Mouse (Mus musculus): Measurements from ENCODE around the gene Zfp553. TPM values are rescaled to one million over a fixed set of nuclear protein-coding genes. Genes with fewer than 3 reads are reported as not detected.

The Zfp553 gene
- polyA plus RNA-seq (2021; fragmentation: Nextera tagmentation): 12.5 and 13.0 TPM in 2 replicates
- long read RNA-seq, experiment 1, transcript Zfp553-201 (2 exons, 3,043 nt): minor isoform, 28 of 125 reads
- long read RNA-seq, experiment 1, transcript Zfp553-202 (2 exons, 3,342 nt): major isoform, 88 of 125 reads
- long read RNA-seq, experiment 1, partial matches to known transcripts: 8 of 125 reads
- long read RNA-seq, experiment 1, other reads (novel, unspliced or antisense): 1 of 125 reads
- long read RNA-seq, experiment 2, transcript Zfp553-202 (2 exons, 3,342 nt): major isoform, 20 of 33 reads
- long read RNA-seq, experiment 2, transcript Zfp553-201 (2 exons, 3,043 nt): minor isoform, 6 of 33 reads
- long read RNA-seq, experiment 2, partial matches to known transcripts: 6 of 33 reads
- long read RNA-seq, experiment 2, other reads (novel, unspliced or antisense): 0 of 33 reads

DNA sequence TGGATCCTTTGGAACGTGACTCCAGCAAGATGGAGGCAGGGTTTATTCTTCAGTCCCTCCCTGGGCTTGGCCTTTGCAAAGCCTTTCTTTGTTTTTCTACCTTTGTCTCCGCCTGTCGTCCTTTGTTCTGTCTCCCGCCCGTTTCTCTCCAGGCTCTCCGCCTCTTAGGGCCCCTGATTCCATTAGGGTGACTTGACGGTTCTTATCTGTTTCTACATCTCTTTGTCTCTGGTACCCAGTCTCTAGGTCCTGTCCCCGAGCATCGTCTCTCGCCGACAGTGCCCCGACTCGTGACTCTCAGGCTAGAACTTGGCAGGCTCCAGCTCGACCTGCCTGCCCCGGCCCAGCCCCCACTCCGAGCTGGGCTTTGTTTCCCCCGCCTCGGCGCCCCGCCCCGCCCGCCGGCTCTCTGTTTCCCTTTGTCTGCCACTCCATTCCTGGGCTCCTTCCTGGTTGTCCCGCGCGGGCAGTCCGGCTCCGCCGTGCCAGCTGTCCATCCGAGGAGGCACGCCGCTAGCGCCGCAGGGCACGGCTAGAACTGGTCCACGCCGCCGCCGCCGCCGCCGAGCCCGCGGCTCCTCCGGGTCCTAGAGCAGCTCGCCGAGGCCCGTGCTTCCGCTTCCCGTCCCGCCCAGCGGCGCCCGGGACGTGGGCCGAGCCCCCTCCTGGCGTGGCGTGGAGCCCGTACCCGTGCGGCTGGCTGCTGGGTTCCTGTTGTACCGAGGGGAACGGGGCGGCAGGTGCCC lies at the start of gene Zfp553, which contains the start of gene Sept1:
TSS of gene Zfp553 (plus strand) at position 440 of the 746 bp plus-strand sequence.
TSS of gene Sept1 (minus strand) at position 509 of the 746 bp plus-strand sequence.

DNA sequence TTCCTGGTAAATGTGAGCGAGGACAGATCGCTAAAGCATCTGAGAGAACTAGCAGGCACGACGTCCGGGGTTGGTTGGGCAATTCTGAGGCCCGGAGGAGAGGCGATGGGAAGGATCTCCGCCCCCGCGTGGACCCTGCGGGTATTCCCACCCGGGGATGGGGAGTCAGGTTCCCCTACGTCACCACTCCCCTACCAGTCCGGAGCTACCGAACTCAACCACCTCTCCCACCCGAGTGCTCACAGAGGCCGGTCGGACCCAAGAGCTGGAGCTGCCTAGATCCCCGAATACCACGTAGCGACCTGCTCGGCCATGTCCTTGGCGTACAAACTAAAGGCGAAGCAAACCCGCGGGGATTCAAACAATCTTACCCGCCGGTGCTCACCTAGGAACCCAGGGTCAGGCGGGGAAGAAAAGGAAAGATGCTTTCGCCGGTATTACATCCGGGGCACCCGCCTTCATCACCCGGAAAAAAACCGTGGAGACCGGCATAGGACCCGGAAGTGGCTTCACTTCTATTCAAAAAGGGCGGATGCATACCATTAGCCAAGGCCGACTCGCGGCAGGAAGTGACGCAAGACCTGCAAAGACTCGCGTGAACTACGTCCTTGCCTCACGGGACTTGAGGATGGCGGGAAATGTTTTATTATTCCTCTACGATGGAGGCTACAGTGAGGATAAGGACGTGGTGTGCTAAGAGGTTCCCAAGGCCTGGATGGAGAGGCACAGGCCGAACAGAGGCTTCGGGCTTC lies 37.1 kb upstream of the Zfp553 start, which contains the start of gene Cd2bp2:
TSS of gene Cd2bp2 (minus strand) at position 507 of the 752 bp plus-strand sequence.

DNA sequence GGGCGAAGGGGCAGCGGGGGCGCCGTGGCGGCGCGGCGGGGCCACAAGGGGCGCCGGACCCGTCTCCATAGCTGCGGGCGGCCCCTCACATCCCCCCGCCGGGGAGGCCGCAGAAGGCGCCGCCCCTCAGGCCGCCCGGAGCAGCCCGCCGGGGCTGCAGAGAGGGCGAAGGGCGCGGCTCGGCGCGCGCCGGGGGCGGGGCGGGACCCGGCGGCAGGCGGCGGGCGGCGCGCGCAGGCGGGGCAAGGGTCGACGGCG lies 24.6 kb upstream of the Zfp553 start, which contains the start of gene Tbc1d10b:
TSS of gene Tbc1d10b (minus strand) at position 174 of the 258 bp plus-strand sequence.

DNA sequence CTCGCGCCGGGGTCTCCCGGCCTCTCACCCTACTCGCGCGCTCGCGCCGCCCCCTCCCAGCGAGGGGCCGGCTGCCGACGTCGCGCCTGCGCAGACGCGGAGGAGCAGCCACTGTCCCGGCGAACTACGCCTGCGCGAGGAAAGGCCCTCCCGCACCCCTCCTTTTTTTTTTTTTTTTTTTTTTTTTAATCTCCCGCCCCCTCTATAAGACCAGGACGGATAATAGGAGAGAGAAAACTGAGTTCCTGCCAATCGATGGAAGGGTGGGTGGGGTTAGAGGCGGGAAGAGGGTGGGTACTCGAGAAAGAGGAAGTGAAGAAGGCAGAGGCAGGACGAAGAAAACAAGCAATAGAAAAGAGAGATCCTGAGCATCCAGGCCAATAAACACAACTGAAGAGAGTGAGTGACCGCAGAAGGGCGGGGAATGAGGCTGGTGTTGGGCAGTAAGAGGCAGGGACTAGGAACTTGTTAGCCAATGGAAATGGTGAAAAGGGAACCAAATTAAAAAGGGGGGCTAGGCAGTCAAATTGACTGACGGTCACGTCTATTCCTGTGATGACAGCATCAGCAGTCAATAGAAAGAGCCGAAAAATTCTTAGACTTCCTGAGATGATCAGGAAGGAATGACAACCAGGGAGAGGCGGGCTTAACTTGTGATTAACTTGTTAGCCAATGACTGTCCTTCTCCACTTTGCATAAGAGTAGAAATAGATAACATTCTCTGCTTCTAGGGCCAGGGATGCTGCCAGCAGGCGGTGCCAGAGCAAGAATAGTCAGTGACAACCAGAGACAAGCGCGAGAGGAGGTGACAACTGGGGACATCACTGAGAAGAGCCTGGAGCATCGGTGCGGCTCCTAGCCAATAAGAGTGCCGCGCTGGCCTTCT lies 24.1 kb upstream of the Zfp553 start, which contains the start of gene Mylpf:
TSS of gene Mylpf (plus strand) at position 338 of the 886 bp plus-strand sequence.

DNA sequence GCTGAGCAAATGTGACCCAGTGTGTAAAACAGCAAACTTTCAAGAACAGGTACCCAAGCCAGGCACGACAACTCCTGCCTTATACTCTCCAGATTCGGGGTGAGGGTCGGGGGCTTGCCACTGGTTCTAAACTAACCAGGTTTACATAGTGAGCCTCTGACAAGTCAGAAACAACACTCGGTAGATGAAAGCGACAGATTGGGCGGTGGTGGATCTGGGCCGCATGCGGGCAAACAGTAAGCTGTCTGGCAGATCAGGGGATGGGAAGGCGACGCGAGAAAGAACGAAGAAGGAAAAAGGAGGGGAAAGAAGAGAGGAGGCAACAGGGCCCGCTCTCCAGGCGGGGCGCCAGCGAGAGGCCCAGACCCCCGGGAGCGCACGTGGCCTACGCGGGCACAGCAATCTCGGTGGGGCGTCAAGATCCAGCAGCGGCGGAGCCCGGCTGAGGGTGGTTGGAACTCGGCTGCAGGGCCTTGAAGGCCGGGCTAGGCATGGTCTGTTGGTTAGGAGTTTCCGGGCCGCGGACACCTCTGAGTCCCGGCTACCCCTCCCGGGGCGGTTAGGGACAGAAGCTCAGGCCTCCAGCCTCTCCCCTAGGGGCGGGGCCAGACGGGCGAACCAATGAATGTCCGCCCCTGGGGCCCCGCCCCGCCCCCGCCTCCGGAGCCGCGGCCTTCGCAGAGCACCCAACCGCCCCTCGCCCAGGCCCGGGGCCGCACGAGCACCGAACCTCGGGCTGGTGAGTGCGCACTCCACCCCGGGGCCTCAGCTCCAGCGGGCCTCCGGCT lies 11.2 kb downstream of the Zfp553 start, which contains the start of gene Zfp771:
TSS of gene Zfp771 (plus strand) at position 405 of the 788 bp plus-strand sequence.

DNA sequence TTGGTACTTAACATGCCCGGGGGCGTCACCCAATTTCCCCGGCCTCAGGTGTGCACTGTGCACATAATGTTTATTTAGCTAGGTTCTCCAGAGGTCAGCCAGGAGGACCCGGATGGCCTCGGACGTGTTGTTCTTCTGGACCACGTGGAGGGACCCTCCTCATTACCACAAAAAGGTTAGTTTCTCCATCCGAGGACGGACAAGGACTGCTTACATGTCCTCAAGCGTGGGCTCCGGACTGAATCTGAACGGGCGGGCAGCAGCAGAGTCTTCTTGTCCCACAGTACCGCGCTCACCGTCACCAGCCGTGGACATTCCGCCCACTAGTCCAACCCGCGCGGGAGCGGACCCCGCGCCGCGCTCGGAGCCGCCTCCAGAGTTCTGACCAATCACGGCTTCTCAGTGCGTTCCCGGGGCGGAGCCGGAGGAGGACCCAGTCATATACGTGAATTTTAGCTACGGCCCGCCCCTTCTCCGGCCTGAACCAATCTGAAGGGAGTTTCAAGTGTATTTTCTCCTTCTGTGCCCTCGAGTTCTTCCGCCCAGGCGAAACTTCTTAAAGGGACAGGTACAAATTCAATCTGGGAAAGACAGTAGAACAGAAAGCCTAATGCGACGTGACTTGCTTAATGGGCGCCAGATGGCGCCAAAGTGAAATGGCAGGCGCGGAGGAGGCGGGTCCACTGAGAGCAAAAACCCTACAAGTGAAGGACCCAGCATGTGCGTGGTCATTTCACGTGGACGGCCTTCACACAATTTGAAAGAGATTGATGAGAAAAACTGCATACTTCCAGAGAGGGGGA lies 27.6 kb downstream of the Zfp553 start, which contains the start of gene Dctpp1:
TSS of gene Dctpp1 (minus strand) at position 401 of the 803 bp plus-strand sequence.

DNA sequence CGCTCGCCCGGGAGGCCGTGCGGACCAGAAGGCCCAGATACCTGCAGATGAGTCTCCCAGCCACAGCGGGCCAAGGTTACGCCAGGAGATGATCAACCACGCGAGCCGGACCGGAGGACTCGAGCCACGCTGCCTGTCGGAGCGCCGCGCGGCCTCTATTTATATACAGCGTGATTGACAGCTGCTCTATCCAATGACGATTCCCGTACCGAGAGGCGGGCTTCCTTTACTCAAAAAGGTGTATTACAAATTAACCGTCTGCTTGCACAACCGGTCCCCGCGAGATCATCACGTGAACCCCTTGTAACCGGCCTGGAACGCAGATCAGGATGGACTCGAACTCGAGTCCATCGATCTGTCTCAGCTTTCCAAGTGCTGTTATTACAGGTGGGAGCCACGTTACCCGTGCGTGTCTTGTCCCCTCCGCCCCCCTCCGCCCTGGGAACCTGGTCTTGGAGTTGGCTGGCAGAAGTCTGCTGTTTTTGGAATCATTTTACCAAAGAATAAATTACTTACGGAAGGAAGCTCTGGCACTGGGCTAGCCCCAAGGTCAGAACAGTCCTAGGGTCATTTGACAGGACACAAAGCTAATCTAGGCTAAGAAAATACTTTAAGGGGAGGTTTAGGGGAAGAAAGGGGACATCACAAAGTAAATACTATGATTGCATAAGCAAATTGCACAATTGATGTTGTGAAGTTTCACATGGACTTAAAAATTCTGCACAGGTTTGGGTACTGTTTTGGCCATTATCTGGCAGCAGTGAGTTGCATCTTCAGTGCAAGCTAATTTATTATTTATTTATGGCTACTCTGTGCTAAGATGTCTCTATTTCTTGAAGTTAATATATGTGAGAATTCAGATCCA lies 41.3 kb downstream of the Zfp553 start, which contains the start of gene Sephs2:
TSS of gene Sephs2 (minus strand) at position 131 of the 865 bp plus-strand sequence.

Other genes with a start within 250 kb of the Zfp553 start
- 3.3 and 3.4 TPM in 2 replicates for gene Mvp, start 218.4 kb upstream of the Zfp553 start, polyA plus RNA-seq (2021; fragmentation: Nextera tagmentation)
- gene Pagr1b, start 216.6 kb upstream of the Zfp553 start, polyA plus RNA-seq (2021; fragmentation: Nextera tagmentation): 0.64 TPM in 1 of 2 replicates, not detected in the other
- 3.0 and 33.4 TPM in 2 replicates for gene Pagr1a, start 215.7 kb upstream of the Zfp553 start, polyA plus RNA-seq (2021; fragmentation: Nextera tagmentation)
- gene Gm42742, start 212.0 kb upstream of the Zfp553 start, polyA plus RNA-seq (2021; fragmentation: Nextera tagmentation): 19.0 and 44.2 TPM in 2 replicates
- gene Prrt2, start 211.8 kb upstream of the Zfp553 start, polyA plus RNA-seq (2021; fragmentation: Nextera tagmentation): 86.8 and 193 TPM in 2 replicates
- gene Maz, start 206.0 kb upstream of the Zfp553 start, polyA plus RNA-seq (2021; fragmentation: Nextera tagmentation): 6.6 and 36.1 TPM in 2 replicates
- 18.0 and 24.4 TPM in 2 replicates for gene Kif22, start 190.6 kb upstream of the Zfp553 start, polyA plus RNA-seq (2021; fragmentation: Nextera tagmentation)
- not detected in 2 replicates for gene Zg16, start 145.7 kb upstream of the Zfp553 start, polyA plus RNA-seq (2021; fragmentation: Nextera tagmentation)
- gene AI467606, start 141.7 kb upstream of the Zfp553 start, polyA plus RNA-seq (2021; fragmentation: Nextera tagmentation): 1.2 and 2.1 TPM in 2 replicates
- gene Qprt, start 110.8 kb upstream of the Zfp553 start, polyA plus RNA-seq (2021; fragmentation: Nextera tagmentation): 0.47 and 0.55 TPM in 2 replicates
- gene Spn, start 95.2 kb upstream of the Zfp553 start, polyA plus RNA-seq (2021; fragmentation: Nextera tagmentation): not detected in 2 replicates
- 37.9 and 38.1 TPM in 2 replicates for gene Cd2bp2, start 37.0 kb upstream of the Zfp553 start, polyA plus RNA-seq (2021; fragmentation: Nextera tagmentation)
- 7.9 and 14.4 TPM in 2 replicates for gene Tbc1d10b, start 24.6 kb upstream of the Zfp553 start, polyA plus RNA-seq (2021; fragmentation: Nextera tagmentation)
- 5.7 and 6.5 TPM in 2 replicates for gene Mylpf, start 24.2 kb upstream of the Zfp553 start, polyA plus RNA-seq (2021; fragmentation: Nextera tagmentation)
- gene Sept1, start 69 bp downstream of the Zfp553 start, polyA plus RNA-seq (2021; fragmentation: Nextera tagmentation): 1.8 and 3.0 TPM in 2 replicates
- 64.9 and 90.1 TPM in 2 replicates for gene Zfp771, start 11.2 kb downstream of the Zfp553 start, polyA plus RNA-seq (2021; fragmentation: Nextera tagmentation)
- gene Dctpp1, start 27.6 kb downstream of the Zfp553 start, polyA plus RNA-seq (2021; fragmentation: Nextera tagmentation): 79.8 and 81.4 TPM in 2 replicates
- gene Sephs2, start 41.0 kb downstream of the Zfp553 start, polyA plus RNA-seq (2021; fragmentation: Nextera tagmentation): 42.8 and 64.6 TPM in 2 replicates
- 0.32 and 0.35 TPM in 2 replicates for gene Itgal, start 63.2 kb downstream of the Zfp553 start, polyA plus RNA-seq (2021; fragmentation: Nextera tagmentation)
- 2.6 and 2.7 TPM in 2 replicates for gene Zfp768, start 112.5 kb downstream of the Zfp553 start, polyA plus RNA-seq (2021; fragmentation: Nextera tagmentation)
- 3.3 TPM in 2 replicates for gene Zfp747, start 143.0 kb downstream of the Zfp553 start, polyA plus RNA-seq (2021; fragmentation: Nextera tagmentation)
- gene 9130019O22Rik, start 154.1 kb downstream of the Zfp553 start, polyA plus RNA-seq (2021; fragmentation: Nextera tagmentation): 1.3 and 2.6 TPM in 2 replicates
- 3.3 and 4.6 TPM in 2 replicates for gene E430018J23Rik, start 160.6 kb downstream of the Zfp553 start, polyA plus RNA-seq (2021; fragmentation: Nextera tagmentation)
- gene Zfp764, start 173.8 kb downstream of the Zfp553 start, polyA plus RNA-seq (2021; fragmentation: Nextera tagmentation): 2.5 and 3.2 TPM in 2 replicates
- gene Zfp688, start 189.0 kb downstream of the Zfp553 start, polyA plus RNA-seq (2021; fragmentation: Nextera tagmentation): 26.3 and 38.5 TPM in 2 replicates
- gene Zfp689, start 216.1 kb downstream of the Zfp553 start, polyA plus RNA-seq (2021; fragmentation: Nextera tagmentation): 2.5 and 2.9 TPM in 2 replicates
- 8.4 and 20.3 TPM in 2 replicates for gene Prr14, start 226.6 kb downstream of the Zfp553 start, polyA plus RNA-seq (2021; fragmentation: Nextera tagmentation)
- 2.8 and 8.4 TPM in 2 replicates for gene Fbrs, start 246.1 kb downstream of the Zfp553 start, polyA plus RNA-seq (2021; fragmentation: Nextera tagmentation)